Mouse (Mus musculus) liver, embryonic 13.5 days (tissue): ENCODE results near the gene Lgals7. TPM values are rescaled to one million over a fixed set of nuclear protein-coding genes. Genes with fewer than 3 reads are reported as not detected.
"Not testable (repeated sequence)": the region's sequence is repeated elsewhere in the genome, so short reads cannot be mapped to it uniquely, and the experiment has no call there.

Experiments used
- ATAC-seq: fragments of 200-750 bp; cut with Nextera tagmentation; 2 replicates; pipeline ENCODE4 v1.8.0; 2017; ENCODE audit warnings: low read depth, mild to moderate bottlenecking, moderate number of reproducible peaks, moderate library complexity
- DNase-seq: peaks from one replicate; pipeline ENCODE4 v3.0.0; 2022
- H3K27ac ChIP-seq: fragments of 300-500 bp; sonication (generic); 2 replicates; pipeline ENCODE4 v1.5.1; 2015; ENCODE audit warnings: moderate library complexity, mild to moderate bottlenecking, inconsistent platforms
- H3K27me3 ChIP-seq: fragments of 300-500 bp; sonication (generic); 2 replicates; pipeline ENCODE4 v1.6.1; 2015; ENCODE audit warnings: mild to moderate bottlenecking, inconsistent platforms
- H3K36me3 ChIP-seq: fragments of 300-500 bp; sonication (generic); 2 replicates; pipeline ENCODE4 v1.6.1; 2015; ENCODE audit warnings: mild to moderate bottlenecking, inconsistent platforms
- H3K4me1 ChIP-seq: fragments of 300-500 bp; sonication (generic); replicated peaks from 2 replicates; pipeline ENCODE4 v1.6.1; 2015; ENCODE audit warnings: inconsistent platforms
- H3K4me2 ChIP-seq: fragments of 300-500 bp; sonication (generic); 2 replicates; pipeline ENCODE4 v1.6.1; 2015; ENCODE audit warnings: inconsistent platforms, mild to moderate bottlenecking, moderate library complexity
- H3K4me3 ChIP-seq: fragments of 300-500 bp; sonication (generic); replicated peaks from 2 replicates; pipeline ENCODE4 v1.5.1; 2015; ENCODE audit warnings: mild to moderate bottlenecking, inconsistent platforms
- H3K9ac ChIP-seq: fragments of 300-500 bp; sonication (generic); 2 replicates; pipeline ENCODE4 v1.6.1; 2015; ENCODE audit warnings: mild to moderate bottlenecking, inconsistent platforms
- H3K9me3 ChIP-seq: fragments of 300-500 bp; sonication (generic); replicated peaks from 2 replicates; pipeline ENCODE4 v1.6.1; 2016; ENCODE audit warnings: inconsistent platforms
- WGBS: fragments of 180-500 bp; shearing (Covaris S2); methylation state at CpG from one replicate; pipeline ENCODE4 v1.1.7; 2015; ENCODE audit not compliant: insufficient replicate concordance; 5-methylcytosine and 5-hydroxymethylcytosine counted together
- polyA plus RNA-seq: library from polyadenylated mRNA; unstranded; fragments of >200 nt; fragmentation: Nextera tagmentation; extraction: Ambion mirVana; gene quantifications from 2 replicates; pipeline ENCODE4 v1.2.1, GENCODE M21; 2015

The Lgals7 gene
- polyA plus RNA-seq, 1 experiment from 2014 or later, result 0.44 TPM

GRCm38 (mm10) chr7:28864288-28864750, 666 bp downstream of the Lgals7 start:
- Histone ChIP-seq H3K27ac (no peak overlapping the region), H3K4me2 (no peak overlapping the region)
- WGBS, result 50% methylated on average over 9 of the region's 9 CpGs

GRCm38 (mm10) chr7:28865481-28866300, 2.0 kb downstream of the Lgals7 start:
- Histone ChIP-seq H3K36me3 (no peaks in the 10 kb centered on the region), H3K27me3 (no peaks in the 10 kb centered on the region), H3K4me2 (peak overlapping the region; percentile 66), H3K27ac (peak overlapping the region; percentile 66), H3K4me3 (peak overlapping the region; percentile 38), H3K9me3 (peaks cover 4% of the 10 kb centered on the region; the same call in 1 of the 2 replicates), H3K4me1 (peaks cover 39% of the 10 kb centered on the region), H3K9ac (peak overlapping the region; percentile 60)
- ATAC-seq (peak; percentile 79), DNase-seq (peak; percentile 85)
- WGBS, result 32% methylated on average over 33 of the region's 33 CpGs

More at GRCm38 (mm10) chr7:28864288-28864750, 666 bp downstream of the Lgals7 start:
- no peaks in the 10 kb centered on the region for H3K27me3 ChIP-seq
- no peak for ATAC-seq
- H3K4me3 ChIP-seq, result no peak overlapping the region
- peaks cover 39% of the 10 kb centered on the region for H3K4me1 ChIP-seq
- no peak for DNase-seq
- H3K9ac ChIP-seq, result no peak overlapping the region
- peaks cover 4% of the 10 kb centered on the region; the same call in 1 of the 2 replicates for H3K9me3 ChIP-seq
- no peaks in the 10 kb centered on the region for H3K36me3 ChIP-seq

- Histone ChIP-seq H3K27ac (peak overlapping the region; percentile 66), H3K4me2 (peak overlapping the region; percentile 66)
Measured at GRCm38 (mm10) chr7:28866769-28867507, 3.3 kb downstream of the Lgals7 start.

GRCm38 (mm10) chr7:28867508-28868340, 4.1 kb downstream of the Lgals7 start:
- H3K9me3 ChIP-seq, H3K36me3 ChIP-seq, H3K27me3 ChIP-seq: not testable (repeated sequence)
- Histone ChIP-seq H3K4me1 (peaks cover 47% of the 10 kb centered on the region), H3K4me3 (peak overlapping the region; percentile 38; the same call in 1 of the 2 replicates), H3K4me2 (peak overlapping the region; percentile 62), H3K27ac (peak overlapping the region; percentile 66; the same call in 1 of the 2 replicates), H3K9ac (peak overlapping the region; percentile 43; the same call in 1 of the 2 replicates)
- ATAC-seq, result peak; percentile 64
- WGBS, result 19% methylated on average over 23 of the region's 23 CpGs
- peak; percentile 56 for DNase-seq

More at GRCm38 (mm10) chr7:28866769-28867507, 3.3 kb downstream of the Lgals7 start:
- no peaks in the 10 kb centered on the region for H3K9me3 ChIP-seq
- ATAC-seq (peak; percentile 43), DNase-seq (no peak)
- H3K4me3 ChIP-seq, result peak overlapping the region; percentile 38; the same call in 1 of the 2 replicates
- no peaks in the 10 kb centered on the region for H3K27me3 ChIP-seq
- H3K4me1 ChIP-seq, result peaks cover 47% of the 10 kb centered on the region
- no peaks in the 10 kb centered on the region for H3K36me3 ChIP-seq
- no peak overlapping the region for H3K9ac ChIP-seq
- WGBS, result 79% methylated on average over 28 of the region's 28 CpGs

- no peak for ATAC-seq
- 71% methylated on average over 24 of the region's 24 CpGs for WGBS
Measured at GRCm38 (mm10) chr7:28870901-28871664, 7.4 kb downstream of the Lgals7 start.

GRCm38 (mm10) chr7:28874565-28874964, 10.9 kb downstream of the Lgals7 start:
- Histone ChIP-seq H3K27ac (no peak overlapping the region), H3K4me1 (peaks cover 37% of the 10 kb centered on the region), H3K4me3 (no peak overlapping the region), H3K9ac (no peak overlapping the region), H3K9me3 (no peaks in the 10 kb centered on the region), H3K27me3 (no peaks in the 10 kb centered on the region), H3K4me2 (no peak overlapping the region), H3K36me3 (no peaks in the 10 kb centered on the region)
- 59% methylated on average over 2 of the region's 2 CpGs for WGBS
- DNase-seq, result no peak
- no peak for ATAC-seq

More at GRCm38 (mm10) chr7:28870901-28871664, 7.4 kb downstream of the Lgals7 start:
- H3K36me3 ChIP-seq, result no peaks in the 10 kb centered on the region
- H3K9me3 ChIP-seq, result no peaks in the 10 kb centered on the region
- H3K4me2 ChIP-seq, result no peak overlapping the region
- peaks cover 26% of the 10 kb centered on the region for H3K4me1 ChIP-seq
- no peak overlapping the region for H3K27ac ChIP-seq
- no peak for DNase-seq
- H3K4me3 ChIP-seq, result no peak overlapping the region
- no peak overlapping the region for H3K9ac ChIP-seq
- no peaks in the 10 kb centered on the region for H3K27me3 ChIP-seq

- 80% methylated on average over 4 of the region's 4 CpGs for WGBS
- ATAC-seq, result no peak
Measured at GRCm38 (mm10) chr7:28876099-28876498, 12.4 kb downstream of the Lgals7 start.

GRCm38 (mm10) chr7:28877155-28877554, 13.5 kb downstream of the Lgals7 start:
- peak; percentile 96 for ATAC-seq
- 33% methylated on average over 7 of the region's 7 CpGs for WGBS
- Histone ChIP-seq H3K4me2 (peak overlapping the region; percentile 6), H3K36me3 (no peaks in the 10 kb centered on the region), H3K27ac (peak overlapping the region; percentile 87), H3K27me3 (no peaks in the 10 kb centered on the region), H3K9ac (no peak overlapping the region), H3K9me3 (no peaks in the 10 kb centered on the region), H3K4me1 (peaks cover 32% of the 10 kb centered on the region), H3K4me3 (no peak overlapping the region)
- peak; percentile 74 for DNase-seq

More at GRCm38 (mm10) chr7:28876099-28876498, 12.4 kb downstream of the Lgals7 start:
- peak overlapping the region; percentile 20; the same call in 1 of the 2 replicates for H3K27ac ChIP-seq
- H3K36me3 ChIP-seq, result no peaks in the 10 kb centered on the region
- H3K9me3 ChIP-seq, result no peaks in the 10 kb centered on the region
- no peak overlapping the region for H3K4me2 ChIP-seq
- H3K27me3 ChIP-seq, result no peaks in the 10 kb centered on the region
- no peak overlapping the region for H3K9ac ChIP-seq
- H3K4me1 ChIP-seq, result peaks cover 34% of the 10 kb centered on the region
- DNase-seq, result no peak
- H3K4me3 ChIP-seq, result no peak overlapping the region

- Histone ChIP-seq H3K9ac (peak overlapping the region; percentile 7), H3K4me3 (no peak overlapping the region), H3K36me3 (no peaks in the 10 kb centered on the region), H3K4me2 (peak overlapping the region; percentile 6), H3K27me3 (no peaks in the 10 kb centered on the region), H3K4me1 (peaks cover 32% of the 10 kb centered on the region), H3K9me3 (no peaks in the 10 kb centered on the region), H3K27ac (peak overlapping the region; percentile 87)
- WGBS, result 72% methylated on average over 4 of the region's 4 CpGs
- ATAC-seq, result no peak
- no peak for DNase-seq
Measured at GRCm38 (mm10) chr7:28877856-28878255, 14.2 kb downstream of the Lgals7 start.

- Histone ChIP-seq H3K9ac (no peak overlapping the region), H3K4me1 (peaks cover 32% of the 10 kb centered on the region), H3K4me2 (no peak overlapping the region), H3K4me3 (no peak overlapping the region), H3K9me3 (no peaks in the 10 kb centered on the region), H3K27ac (no peak overlapping the region), H3K36me3 (no peaks in the 10 kb centered on the region), H3K27me3 (no peaks in the 10 kb centered on the region)
- ATAC-seq (no peak), DNase-seq (no peak)
- WGBS, result 71% methylated on average over 7 of the region's 7 CpGs
Measured at GRCm38 (mm10) chr7:28879606-28880005, 16.0 kb downstream of the Lgals7 start.
